Mouse (Mus musculus): ENCODE data around the gene Alox12e. TPM values are rescaled to one million over a fixed set of nuclear protein-coding genes. Genes with fewer than 3 reads are reported as not detected.

The Alox12e gene
- total RNA-seq (2023): not detected

DNA sequence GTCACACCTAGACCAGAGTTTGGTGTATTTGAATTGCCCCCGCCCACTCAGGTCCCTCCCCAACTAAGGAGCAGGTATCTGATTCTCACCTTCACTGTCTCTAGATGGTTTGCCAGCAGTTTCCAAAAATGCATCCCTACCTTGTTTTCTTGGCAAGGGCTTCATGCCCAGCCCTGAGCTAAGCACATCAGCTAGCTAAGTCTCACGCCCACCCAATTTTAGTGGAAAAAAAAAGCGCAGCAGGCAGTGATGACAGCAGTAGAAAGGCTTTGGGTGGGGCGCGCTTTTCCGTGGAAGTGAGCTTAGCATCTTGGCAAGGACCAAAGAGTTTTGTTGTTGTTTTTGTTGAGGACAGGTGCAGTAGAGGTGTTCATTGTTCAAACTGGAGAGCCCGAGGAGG, at the start of gene Alox12e:
Gene Alox12e, minus strand, starts transcription at position 101 of the 400 bp plus-strand sequence.

GRCm38 (mm10) chr11:70351868-70352267, 29.4 kb upstream of the Alox12e start, which contains the start of gene Alox15:
TSS of gene Alox15 (minus strand) at chr11:70352031.

Other genes starting within 250 kb of the Alox12e start
- gene Asgr2, start 230.0 kb downstream of the Alox12e start, total RNA-seq (2023): not detected
- gene Mgl2, start 192.3 kb downstream of the Alox12e start, total RNA-seq (2023): not detected
- gene Clec10a, start 166.4 kb downstream of the Alox12e start, total RNA-seq (2023): under 1 TPM in 1 of 2 experiments, not detected in 1; 0.99 TPM
- gene Slc16a11, start 109.9 kb downstream of the Alox12e start, total RNA-seq (2023): not detected
- gene Slc16a13, start 101.6 kb downstream of the Alox12e start, total RNA-seq (2023): 1 to 10 TPM; 2.6 to 3.1 TPM
- under 1 TPM in 1 of 2 experiments, not detected in 1; 0.15 TPM for gene Bcl6b, start 92.8 kb downstream of the Alox12e start, total RNA-seq (2023)
- gene 0610010K14Rik, start 84.7 kb downstream of the Alox12e start, total RNA-seq (2023): 10 to 100 TPM; 67.4 to 73.0 TPM
- gene Gm21988, start 82.8 kb downstream of the Alox12e start, total RNA-seq (2023): 1 to 10 TPM; 3.9 to 5.7 TPM
- 10 to 100 TPM; 70.1 TPM for gene Rnasek, start 82.8 kb downstream of the Alox12e start, total RNA-seq (2023)
- gene Alox12, start 67.3 kb downstream of the Alox12e start, total RNA-seq (2023): not detected
- gene Alox15, start 29.4 kb upstream of the Alox12e start, total RNA-seq (2023): not detected
- 10 to 100 TPM; 25.7 to 30.0 TPM for gene Pelp1, start 87.4 kb upstream of the Alox12e start, total RNA-seq (2023)
- gene Arrb2, start 110.0 kb upstream of the Alox12e start, total RNA-seq (2023): 100 to 1,000 TPM; 318 to 334 TPM
- gene Med11, start 129.3 kb upstream of the Alox12e start, total RNA-seq (2023): 10 to 100 TPM; 40.1 to 41.8 TPM
- gene Zmynd15, start 136.8 kb upstream of the Alox12e start, total RNA-seq (2023): 1 to 10 TPM in 1 of 2 experiments, under 1 TPM in 1; 0.71 to 1.6 TPM
- under 1 TPM in 1 of 2 experiments, not detected in 1; 0.76 TPM for gene Cxcl16, start 137.4 kb upstream of the Alox12e start, total RNA-seq (2023)
- not detected for gene Tm4sf5, start 182.6 kb upstream of the Alox12e start, total RNA-seq (2023)
- gene Vmo1, start 192.0 kb upstream of the Alox12e start, total RNA-seq (2023): not detected
- not detected for gene Gltpd2, start 196.6 kb upstream of the Alox12e start, total RNA-seq (2023)
- 100 to 1,000 TPM; 130 to 135 TPM for gene Psmb6, start 202.7 kb upstream of the Alox12e start, total RNA-seq (2023)
- not detected for gene Gm40193, start 210.3 kb upstream of the Alox12e start, total RNA-seq (2023)
- gene Pld2, start 217.4 kb upstream of the Alox12e start, total RNA-seq (2023): 1 to 10 TPM; 4.8 to 5.4 TPM
- 100 to 1,000 TPM; 172 to 178 TPM for gene Mink1, start 240.3 kb upstream of the Alox12e start, total RNA-seq (2023)